Mouse (Mus musculus) right cerebral cortex, postnatal 4 days (tissue): ENCODE data around the gene Gas2.

Experiments
- DNase-seq: peaks from one replicate; pipeline ENCODE4 v3.0.0-alpha.2; 2022

Gene Gas2

DNA sequence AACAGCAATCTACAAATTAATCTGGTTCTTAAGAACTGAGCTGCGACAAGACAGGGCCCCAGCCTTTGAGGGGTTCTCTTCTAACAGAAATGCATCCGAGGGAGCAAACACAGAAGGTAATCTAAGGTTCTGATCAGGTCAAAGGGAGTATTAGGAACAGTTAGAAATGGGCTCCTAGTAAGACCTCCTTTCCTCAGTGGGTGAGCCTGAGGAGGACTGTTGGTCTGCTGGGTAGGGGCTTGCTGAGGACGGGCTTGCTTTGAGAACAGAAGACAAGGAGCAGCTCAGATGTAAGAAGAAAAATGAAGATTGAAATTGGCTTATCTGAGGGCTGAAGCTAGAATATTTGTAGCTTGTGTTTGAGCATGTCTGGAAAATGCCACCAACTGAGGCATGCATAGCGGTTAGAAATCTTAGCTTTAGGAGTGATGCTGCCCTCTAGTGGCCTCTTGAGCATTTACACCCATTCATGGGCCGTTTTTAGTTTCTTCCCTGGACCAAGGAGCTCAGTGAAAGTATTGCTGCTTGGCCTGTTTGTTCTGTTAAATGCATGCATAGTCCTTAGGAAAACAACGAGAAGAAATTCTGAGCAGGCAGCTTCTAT, 110.5 kb downstream of the Gas2 start:
- peak; percentile 46 for DNase-seq

DNA sequence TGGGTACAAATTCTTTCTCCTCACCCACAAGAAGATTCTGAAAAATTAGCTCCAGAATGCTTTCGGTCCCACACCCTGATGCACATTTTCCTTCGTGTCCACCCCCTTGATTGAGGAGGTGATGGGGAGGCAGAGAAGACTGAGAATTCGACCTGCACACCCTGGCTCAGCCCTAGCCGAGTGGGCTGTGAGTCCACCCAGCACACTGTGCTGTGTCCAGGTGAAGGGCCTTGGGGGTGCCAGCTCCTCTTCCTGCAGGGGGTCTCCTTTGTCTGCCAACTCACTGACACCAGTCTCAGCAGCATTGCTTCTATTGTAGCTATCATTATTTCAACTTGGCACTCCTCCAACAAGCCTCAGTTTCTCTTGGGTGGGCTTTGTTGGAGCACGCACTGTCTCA, 111.3 kb downstream of the Gas2 start:
- DNase-seq: no peak

DNA sequence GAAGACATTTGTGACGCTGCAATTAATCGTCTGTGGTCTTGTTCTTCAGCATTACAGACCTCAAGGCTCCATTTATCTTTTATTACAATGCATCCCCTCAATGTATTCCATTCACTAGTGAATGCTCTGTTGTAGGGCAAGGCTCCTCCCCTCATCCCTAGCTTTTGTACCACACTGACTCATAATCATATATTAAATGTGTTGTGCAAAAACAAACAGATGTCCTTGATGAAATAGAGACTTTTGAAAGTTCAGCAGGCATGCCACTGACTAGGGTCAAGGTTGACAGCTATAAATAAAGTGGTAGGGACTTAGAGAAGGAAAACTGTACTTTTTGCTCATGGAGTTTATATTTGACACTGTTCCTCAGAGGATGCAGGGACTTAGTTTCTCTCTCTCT, 111.7 kb downstream of the Gas2 start:
- no peak for DNase-seq

DNA sequence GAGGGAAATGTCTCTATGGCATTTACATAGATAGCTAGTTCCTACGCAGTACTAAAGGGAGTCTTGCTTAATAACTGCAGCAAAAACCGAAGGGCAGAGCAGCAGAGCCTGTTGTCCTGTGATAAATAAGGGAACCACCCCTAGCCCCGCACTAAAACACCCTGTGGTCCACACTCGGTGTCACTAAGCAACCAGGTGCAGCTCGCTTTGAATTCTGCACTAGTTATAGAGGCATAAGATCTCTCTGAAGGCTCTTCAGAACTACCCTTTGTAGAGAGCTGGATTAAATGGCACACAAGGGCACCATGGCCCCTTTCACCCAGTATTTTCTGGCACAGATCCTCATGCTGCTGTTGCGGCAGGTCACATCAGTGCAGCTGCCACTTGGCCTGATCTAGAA, 113.4 kb downstream of the Gas2 start:
- DNase-seq: no peak

DNA sequence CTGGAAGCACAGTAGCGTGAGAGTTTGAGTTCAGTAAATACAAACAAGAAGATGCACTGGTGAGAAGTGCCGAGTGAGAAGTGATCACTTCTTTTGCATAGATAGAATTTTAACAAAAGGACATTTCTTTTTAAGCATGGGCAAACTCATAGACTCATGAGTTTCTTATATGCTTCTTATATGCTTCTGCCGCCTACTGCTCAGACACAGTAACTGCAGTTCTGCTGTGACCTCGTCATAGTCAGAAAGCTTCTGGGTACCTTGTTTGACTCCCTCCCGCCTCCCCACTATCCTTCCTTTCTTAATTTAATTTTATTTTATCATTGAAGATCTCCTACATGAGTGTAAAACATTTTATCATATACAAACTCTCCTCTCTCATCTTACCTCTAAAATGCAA, 117.5 kb downstream of the Gas2 start:
- DNase-seq: no peak

DNA sequence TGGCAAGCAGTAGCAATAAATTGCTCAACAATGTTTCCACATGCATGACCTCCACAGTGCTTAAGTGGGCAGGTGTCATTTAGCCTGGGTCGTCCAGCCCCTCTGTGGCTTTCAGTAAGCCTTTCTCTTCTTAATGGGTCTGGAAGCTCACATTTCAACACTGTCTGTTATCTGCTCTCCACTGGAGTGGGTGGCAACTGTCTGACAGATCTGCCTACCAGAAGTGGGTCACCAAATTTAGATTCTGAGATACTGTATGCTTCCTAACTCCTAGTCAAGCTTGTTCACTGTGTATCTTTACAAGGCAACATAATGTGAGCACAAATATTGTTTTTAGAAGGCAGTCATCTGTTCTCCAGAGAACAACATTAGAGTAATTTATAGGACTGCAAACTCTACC, 120.5 kb downstream of the Gas2 start:
- DNase-seq: no peak

DNA sequence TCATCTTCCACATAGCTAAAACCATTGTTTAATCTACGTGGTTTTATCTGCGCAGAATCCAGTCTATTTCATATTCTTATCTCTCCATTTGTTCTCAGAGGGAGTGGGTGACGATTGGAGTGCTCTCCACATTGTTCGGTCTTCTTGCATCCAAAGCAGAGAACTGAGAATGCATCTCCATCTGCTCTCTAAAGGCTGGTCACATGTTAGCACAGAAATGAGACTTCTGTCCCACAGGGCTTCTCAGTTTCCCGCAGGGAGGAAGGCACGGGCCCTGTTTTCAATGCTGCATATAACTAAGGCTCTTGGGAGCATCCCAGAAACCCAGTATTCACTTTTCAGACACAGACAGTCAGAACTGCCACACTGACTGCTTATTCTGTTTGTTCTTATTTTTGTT, 123.9 kb downstream of the Gas2 start:
- no peak for DNase-seq

DNA sequence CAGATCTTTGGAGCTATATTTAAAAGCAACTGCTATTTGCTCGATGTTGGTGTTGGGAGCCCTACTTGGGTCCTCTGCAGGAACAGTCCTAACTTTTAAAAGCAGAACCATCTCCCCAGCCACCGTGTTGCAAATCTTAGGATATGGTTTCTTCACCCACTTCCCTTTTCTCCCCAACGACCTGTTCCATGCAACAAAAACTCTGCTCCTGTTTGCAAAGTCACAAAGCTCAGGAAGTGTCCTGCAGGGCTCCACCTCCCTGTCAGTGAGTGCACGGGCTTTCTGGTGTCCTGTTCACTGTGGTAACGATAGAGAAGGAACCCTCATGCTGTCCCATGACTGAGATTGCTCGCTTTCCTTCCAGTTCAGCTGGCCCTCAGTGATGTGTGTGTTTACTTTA, 125.1 kb downstream of the Gas2 start:
- no peak for DNase-seq

DNA sequence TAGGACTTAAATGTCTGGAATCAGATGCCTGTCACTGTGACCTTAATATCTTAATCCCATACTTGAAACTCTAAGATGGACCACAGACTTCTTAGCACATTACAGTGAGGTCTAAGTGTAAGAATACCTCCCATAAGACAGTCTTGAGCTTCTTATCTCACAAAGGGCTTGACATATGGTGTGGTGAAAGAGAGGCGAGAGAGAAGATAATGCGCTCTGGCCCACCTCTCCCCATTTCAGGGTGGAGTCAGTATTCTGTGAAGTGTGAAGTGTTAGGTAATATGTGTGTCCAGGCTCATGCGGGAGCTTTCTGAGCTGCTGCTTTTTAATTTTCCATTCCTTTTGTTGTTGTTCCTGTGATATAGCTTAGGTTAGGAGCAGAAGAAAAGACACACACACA, 129.2 kb downstream of the Gas2 start:
- DNase-seq: no peak

DNA sequence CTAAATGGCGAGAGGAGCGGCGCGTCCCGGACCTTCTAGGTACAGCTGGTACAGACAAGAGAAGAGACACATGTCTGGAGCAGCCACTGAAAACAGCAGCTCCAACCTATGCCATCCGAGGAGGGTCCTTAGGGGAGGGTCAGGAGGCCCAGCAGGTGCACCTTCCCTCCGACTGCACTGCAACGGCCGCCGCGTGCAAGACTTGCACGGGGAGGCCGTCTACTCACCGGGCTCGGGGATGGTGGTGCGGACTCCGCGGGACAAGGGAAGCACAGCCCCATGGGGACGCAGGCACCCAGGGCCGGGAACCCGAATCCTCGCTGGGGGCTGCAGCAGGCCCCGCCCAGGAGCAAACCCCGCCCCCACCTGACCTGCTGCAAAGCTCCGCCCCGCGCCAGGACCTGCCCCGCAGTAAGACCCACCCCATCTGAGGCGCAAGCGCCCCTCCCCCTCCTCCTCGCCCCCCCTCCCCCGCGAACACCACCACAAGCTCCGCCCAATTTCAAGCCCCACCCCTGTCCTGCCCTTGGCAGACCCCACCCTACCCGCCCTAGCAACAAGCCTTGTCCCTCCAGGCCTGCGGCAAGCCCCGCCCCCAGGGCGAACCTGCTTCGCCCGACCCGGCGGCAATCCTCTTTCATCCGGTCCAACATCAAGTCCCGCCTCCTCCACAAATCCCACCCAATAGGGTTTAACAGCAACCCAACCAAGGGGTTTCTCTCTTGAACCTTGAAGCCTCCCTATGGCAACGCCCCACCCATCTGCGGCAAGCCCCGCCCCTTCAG, 143.9 kb downstream of the Gas2 start, which contains the start of gene Svip:
Gene Svip, minus strand, starts transcription at position 508 of the 785 bp plus-strand sequence.
- peak; percentile 88 for DNase-seq

DNA sequence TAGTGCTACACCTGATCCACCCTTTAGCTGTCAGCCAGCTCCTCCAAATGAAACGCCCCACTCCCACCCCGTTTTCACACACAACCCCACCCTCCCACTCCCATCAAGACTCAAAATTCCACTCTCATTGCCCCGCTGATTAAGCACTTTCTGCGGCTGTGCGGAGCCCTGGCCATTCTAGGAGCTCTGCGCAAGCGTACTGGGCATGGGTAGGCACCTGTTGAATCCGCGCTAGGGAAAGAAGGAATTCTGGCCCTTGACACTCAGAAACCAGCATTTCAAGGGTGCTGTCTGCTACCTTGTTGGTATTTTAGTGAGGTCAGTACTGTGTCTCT, 144.4 kb downstream of the Gas2 start:
- no peak for DNase-seq

DNA sequence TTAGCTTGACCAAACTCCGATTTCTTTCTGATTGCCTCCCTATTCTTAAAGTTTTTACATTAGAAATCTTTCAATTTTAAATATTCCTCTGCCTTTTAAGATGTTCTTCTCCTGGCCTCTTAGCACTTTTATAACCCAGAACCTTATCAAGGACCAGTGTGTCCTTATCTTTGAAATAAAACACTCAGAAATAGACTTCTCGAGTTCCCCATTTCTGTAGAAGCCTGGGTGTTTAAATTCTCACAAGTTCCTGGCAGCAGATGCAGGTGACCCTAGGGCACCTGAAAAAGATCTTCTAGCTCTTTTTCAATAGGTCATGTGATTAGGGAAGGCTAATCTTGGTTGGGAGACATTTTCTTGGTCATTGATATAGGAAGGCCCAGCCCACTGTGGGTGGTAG, 145.3 kb downstream of the Gas2 start:
- DNase-seq: no peak

DNA sequence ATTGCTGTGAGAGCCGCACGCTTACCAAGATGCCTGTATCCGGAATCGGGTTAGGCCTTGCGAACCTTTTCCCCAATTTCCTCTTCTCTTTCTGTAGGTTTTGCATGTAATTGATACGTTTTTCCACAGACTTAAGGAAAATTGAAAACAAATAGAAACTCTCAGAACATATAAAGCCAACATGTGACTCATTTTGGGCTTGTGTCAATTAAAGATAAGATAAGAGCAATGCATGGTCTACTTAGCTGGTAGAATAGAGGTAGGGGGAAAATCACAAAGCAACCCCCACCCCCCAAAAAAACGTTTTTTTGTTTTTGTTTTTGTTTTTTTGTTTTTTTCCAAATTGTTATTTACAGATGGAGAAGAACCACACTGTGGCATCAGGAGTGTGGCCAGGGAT, 151.6 kb downstream of the Gas2 start:
- DNase-seq: no peak

DNA sequence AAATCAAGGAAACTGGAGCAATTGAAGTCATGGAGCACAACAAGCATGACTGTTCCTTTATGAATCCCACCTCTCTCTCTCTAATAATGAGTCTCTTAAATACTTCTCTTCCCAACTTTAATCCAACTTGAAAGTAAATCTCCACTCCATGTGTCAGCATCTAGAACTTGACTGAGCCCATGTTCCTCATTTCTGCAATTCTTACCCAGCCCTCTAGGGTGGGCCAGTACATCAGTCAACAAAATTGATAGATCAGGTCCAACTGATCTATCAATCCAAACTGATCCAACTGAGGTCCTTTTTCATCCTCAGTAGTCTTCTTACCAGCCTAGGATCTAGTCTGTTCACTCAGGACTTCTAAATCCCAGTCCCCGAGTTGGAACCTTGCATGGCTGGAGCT, 153.4 kb downstream of the Gas2 start:
- no peak for DNase-seq

DNA sequence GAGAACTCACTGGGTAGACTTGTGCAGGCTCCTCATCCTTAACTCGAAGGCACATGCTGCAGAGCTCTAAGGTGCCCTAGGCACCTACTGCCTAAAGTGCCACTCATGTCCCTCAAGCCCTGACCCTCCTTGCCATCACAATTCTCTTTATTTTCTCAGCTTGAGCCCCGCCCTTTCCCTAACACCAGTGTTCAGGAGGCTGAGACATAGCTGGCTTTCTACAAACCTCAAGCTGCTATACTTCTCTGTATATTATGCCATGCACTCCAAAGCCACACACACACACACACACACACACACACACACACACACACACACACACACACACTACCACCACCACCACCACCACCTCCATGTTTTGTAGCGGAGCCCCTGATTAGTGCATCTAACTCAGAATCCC, 153.8 kb downstream of the Gas2 start, which contains the start of gene 1700015G11Rik:
Gene 1700015G11Rik, minus strand, starts transcription at position 101 of the 400 bp plus-strand sequence.
- DNase-seq: no peak

DNA sequence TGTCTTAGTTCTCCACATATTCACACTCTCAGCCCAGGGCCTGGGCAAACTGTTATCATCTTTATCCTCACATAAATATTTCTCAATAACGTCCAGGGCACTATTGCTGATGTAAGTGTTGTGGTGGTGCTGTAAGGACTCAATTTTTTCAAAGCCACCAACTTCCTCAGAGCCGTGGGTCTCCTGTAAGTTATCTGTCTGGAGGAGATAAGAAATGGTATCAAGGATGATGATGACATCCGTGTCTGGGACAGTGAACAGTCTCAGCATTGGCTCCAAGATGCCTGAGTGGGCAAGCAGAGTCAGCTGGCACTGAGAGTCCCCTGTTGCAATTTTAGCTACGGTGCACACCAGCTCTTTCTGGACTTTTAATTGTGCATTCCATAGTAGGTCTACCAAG, 160.2 kb downstream of the Gas2 start:
- no peak for DNase-seq

DNA sequence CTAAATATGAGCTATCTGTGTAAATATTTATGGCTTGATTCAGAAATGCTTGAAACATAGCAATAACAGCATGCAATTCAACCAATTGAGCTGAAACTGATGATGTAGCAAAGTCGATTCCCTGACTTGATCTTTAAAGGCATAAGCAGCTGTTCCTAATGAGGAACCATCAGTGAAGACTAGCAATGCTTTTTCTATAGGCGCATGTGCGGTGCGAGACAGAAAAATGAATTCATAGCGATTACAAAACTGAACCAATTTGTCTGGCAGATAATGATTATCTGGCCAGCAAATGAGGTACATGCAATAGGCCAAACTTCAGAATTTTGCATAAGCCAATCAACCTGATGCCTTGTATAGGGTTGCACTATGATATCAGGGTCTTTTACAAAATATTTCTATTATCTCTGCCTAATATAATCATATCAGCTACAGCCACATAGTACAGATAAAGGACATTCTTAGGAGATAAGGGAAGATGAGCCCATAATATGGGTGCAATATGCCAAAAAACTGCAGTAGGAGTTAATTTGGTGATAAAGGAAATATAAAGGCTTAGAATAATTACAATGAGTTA, 162.3 kb downstream of the Gas2 start:
- no peak for DNase-seq

DNA sequence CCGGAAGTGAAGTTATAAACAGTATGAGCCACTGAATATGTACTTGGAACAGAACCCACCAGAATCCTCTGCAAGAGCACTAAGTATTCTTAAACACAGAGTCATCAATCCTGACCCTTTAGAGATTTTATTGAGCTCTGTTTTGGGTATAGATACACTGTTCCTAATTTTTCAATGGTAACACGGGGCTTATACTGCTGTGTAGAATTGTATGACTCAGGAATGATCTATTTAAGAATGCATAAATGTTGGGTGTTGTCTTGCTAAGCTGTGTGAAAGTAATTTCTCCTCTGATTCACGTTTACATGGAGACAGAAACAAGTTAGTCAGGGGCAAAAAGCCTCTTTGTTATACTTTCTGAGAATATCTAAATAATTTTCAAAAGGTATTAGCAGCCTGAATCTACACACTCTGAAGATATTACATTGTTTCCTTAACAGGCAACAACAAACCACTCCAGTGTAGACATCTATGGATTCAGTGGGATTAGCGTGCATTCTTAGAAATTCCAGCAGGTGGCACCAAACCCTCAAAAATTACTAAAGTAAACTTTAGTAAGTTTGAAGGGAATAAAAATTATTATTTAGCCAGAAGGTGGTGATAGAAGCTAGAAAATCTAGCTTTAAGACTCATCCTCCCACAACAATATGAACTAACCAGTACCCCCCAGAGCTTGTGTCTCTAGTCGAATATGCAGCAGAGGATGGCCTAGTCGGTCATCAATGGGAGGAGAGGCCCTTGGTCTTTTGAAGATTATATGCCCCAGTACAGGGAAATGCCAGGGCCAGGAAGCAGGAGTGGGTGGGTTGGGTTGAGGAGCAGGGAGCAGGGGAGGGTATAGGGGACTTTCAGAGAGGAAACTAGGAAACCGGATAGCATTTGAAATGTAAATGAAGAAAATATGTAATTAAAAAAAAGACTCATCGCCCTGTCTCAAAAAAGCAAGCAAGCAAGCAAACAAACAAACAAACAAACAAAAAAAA, 176.1 kb downstream of the Gas2 start:
- DNase-seq: peak; percentile 54
